Mouse (Mus musculus) midbrain, postnatal 0 days (tissue): ENCODE measurements at regions not wholly inside any gene's neighbourhood (a gene's known extent, or its start where the extent isn't known, plus 50 kb on each side); places are given as distances from the start of the nearest gene placed in this dataset.

Experiments used
- ATAC-seq: fragments of 200-750 bp; cut with Nextera tagmentation; 2 replicates; pipeline ENCODE4 v1.8.0; 2017; ENCODE audit warnings: moderate number of reproducible peaks, mild to moderate bottlenecking, moderate TSS enrichment, moderate library complexity; ENCODE audit not compliant: low FRiP score
- DNase-seq: peaks from one replicate; pipeline ENCODE4 v3.0.0-alpha.2; 2015; ENCODE audit warnings: low spot score
- H3K27ac ChIP-seq: fragments of 300-500 bp; sonication (generic); 2 replicates; pipeline ENCODE4 v1.5.1; 2014; ENCODE audit warnings: low read depth, mild to moderate bottlenecking, low read length, mixed read lengths
- H3K27me3 ChIP-seq: fragments of 300-500 bp; sonication (generic); 2 replicates; pipeline ENCODE4 v1.6.1; 2014; ENCODE audit warnings: low read length, control low read depth, mixed read lengths; ENCODE audit not compliant: insufficient read depth
- H3K36me3 ChIP-seq: fragments of 300-500 bp; sonication (generic); 2 replicates; pipeline ENCODE4 v1.6.1; 2014; ENCODE audit warnings: low read length, control low read depth, mixed read lengths; ENCODE audit not compliant: insufficient read depth
- H3K4me1 ChIP-seq: fragments of 300-500 bp; sonication (generic); 2 replicates; pipeline ENCODE4 v1.6.1; 2014; ENCODE audit warnings: mild to moderate bottlenecking, control low read depth, antibody characterized with exemption, low read length, mixed read lengths; ENCODE audit not compliant: insufficient read depth
- H3K4me2 ChIP-seq: fragments of 300-500 bp; sonication (generic); 2 replicates; pipeline ENCODE4 v1.6.1; 2014; ENCODE audit warnings: low read depth, mild to moderate bottlenecking, low read length, mixed read lengths; ENCODE audit not compliant: poor library complexity, severe bottlenecking
- H3K4me3 ChIP-seq: fragments of 300-500 bp; sonication (generic); 2 replicates; pipeline ENCODE4 v1.5.1; 2014; ENCODE audit warnings: low read depth, mild to moderate bottlenecking, low read length, moderate library complexity
- H3K9ac ChIP-seq: fragments of 300-500 bp; sonication (generic); replicated peaks from 2 replicates; pipeline ENCODE4 v1.6.1; 2014; ENCODE audit warnings: mild to moderate bottlenecking, low read length, moderate library complexity, mixed read lengths; ENCODE audit not compliant: poor library complexity, severe bottlenecking
- H3K9me3 ChIP-seq: fragments of 300-500 bp; sonication (generic); 2 replicates; pipeline ENCODE4 v1.6.1; 2016; ENCODE audit warnings: low read length, control low read depth
- CTCF ChIP-seq: IDR thresholded peaks from 2 replicates; pipeline ENCODE4 v1.5.1; 2016; ENCODE audit warnings: antibody characterized with exemption, mild to moderate bottlenecking
- WGBS: fragments of 180-500 bp; shearing (Covaris S2); extraction: QIAGEN DNeasy Blood & Tissue Kit; methylation state at CpG from one replicate; pipeline ENCODE4 v1.1.7; 2014; 5-methylcytosine and 5-hydroxymethylcytosine counted together

GRCm38 (mm10) chr5:64693616-64694015 lies 109.6 kb upstream of the Klf3 start:
- no peak for TF ChIP-seq CTCF
- Histone ChIP-seq H3K36me3 (no peaks in the 10 kb centered on the region), H3K4me3 (no peak overlapping the region), H3K27me3 (no peaks in the 10 kb centered on the region), H3K27ac (no peak overlapping the region), H3K4me1 (no peaks in the 10 kb centered on the region), H3K9ac (no peak overlapping the region), H3K4me2 (no peak overlapping the region), H3K9me3 (no peaks in the 10 kb centered on the region)
- no peak for ATAC-seq
- no peak for DNase-seq
- 91% methylated on average over 8 of the region's 8 CpGs for WGBS

GRCm38 (mm10) chr5:64694606-64695005 lies 108.6 kb upstream of the Klf3 start:
- Histone ChIP-seq H3K4me1 (no peaks in the 10 kb centered on the region), H3K9me3 (no peaks in the 10 kb centered on the region), H3K36me3 (no peaks in the 10 kb centered on the region), H3K9ac (no peak overlapping the region), H3K27ac (no peak overlapping the region), H3K4me2 (no peak overlapping the region), H3K4me3 (no peak overlapping the region), H3K27me3 (no peaks in the 10 kb centered on the region)
- DNase-seq (no peak), ATAC-seq (no peak)
- WGBS = 47% methylated on average over 8 of the region's 8 CpGs
- no peak for TF ChIP-seq CTCF

GRCm38 (mm10) chr5:64696099-64696498 lies 107.1 kb upstream of the Klf3 start:
- Histone ChIP-seq H3K9ac (no peak overlapping the region), H3K4me2 (no peak overlapping the region), H3K4me3 (no peak overlapping the region), H3K9me3 (no peaks in the 10 kb centered on the region), H3K4me1 (0 out of 2 replicates have a peak, but pooled peaks cover under 1% of the 10 kb centered on the region), H3K27ac (no peak overlapping the region), H3K27me3 (no peaks in the 10 kb centered on the region), H3K36me3 (no peaks in the 10 kb centered on the region)
- WGBS = 81% methylated on average over 14 of the region's 14 CpGs
- no peak for DNase-seq
- ATAC-seq = no peak
- no peak for TF ChIP-seq CTCF

- H3K27me3 ChIP-seq = no peaks in the 10 kb centered on the region
- ATAC-seq = no peak
- no peak overlapping the region for H3K27ac ChIP-seq
- no peaks in the 10 kb centered on the region for H3K36me3 ChIP-seq
- no peak overlapping the region for H3K4me3 ChIP-seq
- DNase-seq = no peak
- H3K9me3 ChIP-seq = no peaks in the 10 kb centered on the region
- H3K4me1 ChIP-seq = peaks cover 5% of the 10 kb centered on the region; the same call in 1 of the 2 replicates
- WGBS = over 99% methylated on average over 5 of the region's 5 CpGs
- no peak for TF ChIP-seq CTCF
- H3K4me2 ChIP-seq = no peak overlapping the region
- no peak overlapping the region for H3K9ac ChIP-seq
These were observed 105.7 kb upstream of the Klf3 start for GRCm38 (mm10) chr5:64697466-64697865.

- Histone ChIP-seq H3K9me3 (no peaks in the 10 kb centered on the region), H3K36me3 (no peaks in the 10 kb centered on the region), H3K9ac (no peak overlapping the region), H3K4me2 (no peak overlapping the region), H3K27ac (no peak overlapping the region), H3K27me3 (no peaks in the 10 kb centered on the region), H3K4me1 (peaks cover 5% of the 10 kb centered on the region; the same call in 1 of the 2 replicates), H3K4me3 (no peak overlapping the region)
- no peak for TF ChIP-seq CTCF
- no peak for DNase-seq
- 89% methylated on average over 6 of the region's 6 CpGs for WGBS
- no peak for ATAC-seq
These were observed 104.6 kb upstream of the Klf3 start for GRCm38 (mm10) chr5:64698458-64699116.

- Histone ChIP-seq H3K4me1 (peaks cover 8% of the 10 kb centered on the region; the same call in 1 of the 2 replicates), H3K27ac (no peak overlapping the region), H3K9ac (no peak overlapping the region), H3K36me3 (no peaks in the 10 kb centered on the region), H3K9me3 (no peaks in the 10 kb centered on the region), H3K4me3 (no peak overlapping the region), H3K4me2 (no peak overlapping the region), H3K27me3 (no peaks in the 10 kb centered on the region)
- 90% methylated on average over 6 of the region's 6 CpGs for WGBS
- TF ChIP-seq CTCF = no peak
- DNase-seq (no peak), ATAC-seq (no peak)
These were observed 103.2 kb upstream of the Klf3 start for GRCm38 (mm10) chr5:64700030-64700429.
